Mouse (Mus musculus) E14TG2a.4 (cell line): Measurements from ENCODE around the gene Tpk1.

Experiments used
- CTCF ChIP-seq: conservative IDR thresholded peaks from 2 replicates; pipeline ENCODE4 v1.5.1; 2014; ENCODE audit warnings: low read length
- NANOG ChIP-seq: IDR thresholded peaks from 2 replicates; pipeline ENCODE4 v1.6.1; 2014; ENCODE audit warnings: borderline replicate concordance, low read length, mixed read lengths
- POU5F1 ChIP-seq: IDR thresholded peaks from 2 replicates; pipeline ENCODE4 v1.6.1; 2014; ENCODE audit warnings: low read length, borderline replicate concordance

DNA sequence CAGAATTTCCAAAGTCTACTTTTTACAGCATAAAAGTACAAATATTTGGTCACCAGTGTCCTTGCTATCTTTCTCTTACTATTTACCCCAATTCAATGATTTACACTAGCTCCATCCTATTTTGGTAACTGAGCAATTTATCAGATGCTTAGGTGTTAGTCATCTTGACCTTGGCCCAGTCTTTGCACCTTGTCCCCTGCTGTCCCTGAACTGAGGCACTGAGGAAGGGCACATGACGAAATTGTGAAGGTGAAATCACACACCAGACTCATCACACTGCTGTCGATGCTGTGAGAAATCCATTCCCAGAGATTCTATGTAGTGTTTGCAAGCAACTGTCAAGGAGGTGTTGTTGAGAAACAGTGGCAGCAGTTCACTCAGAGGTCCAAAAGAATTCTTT is 145.9 kb downstream of the Tpk1 start:
- TF ChIP-seq CTCF (no peak), NANOG (no peak), POU5F1 (no peak)
